Mouse (Mus musculus): Measurements from ENCODE around the gene Patl1.
A peak's percentile ranks its signal among the peaks of the same experiment; 100 is the strongest.
"Not testable (repeated sequence)": the region's sequence is repeated elsewhere in the genome, so short reads cannot be mapped to it uniquely, and the experiment has no call there.

The Patl1 gene

GRCm38 (mm10) chr19:11912037-11912532 lies at the start of gene Patl1:
Patl1 (plus strand) TSS chr19:11912399.
- peak; percentile 98 for DNase-seq

- DNase-seq, result no peak
Measured at GRCm38 (mm10) chr19:11867837-11868236, 44.4 kb upstream of the Patl1 start.

- no peak for DNase-seq
Measured at GRCm38 (mm10) chr19:11875006-11875405, 37.2 kb upstream of the Patl1 start, which contains the start of gene Olfr1419. Olfr1419 (minus strand) TSS chr19:11875106.

- not testable (repeated sequence) for DNase-seq
Measured at GRCm38 (mm10) chr19:11878404-11878803, 33.8 kb upstream of the Patl1 start.

GRCm38 (mm10) chr19:11886265-11886664 lies 25.9 kb upstream of the Patl1 start, which contains the start of gene Olfr1420:
Olfr1420 (plus strand) TSS chr19:11886565.
- DNase-seq, result no peak

- DNase-seq, result no peak
Measured at GRCm38 (mm10) chr19:11911021-11911420, 1.2 kb upstream of the Patl1 start.

- DNase-seq, result peak in 1 of 2 experiments; percentile 30
Measured at GRCm38 (mm10) chr19:11911603-11912002, 596 bp upstream of the Patl1 start.

- peak in 1 of 2 experiments; percentile 50 for DNase-seq
Measured at GRCm38 (mm10) chr19:11912533-11913121, 428 bp downstream of the Patl1 start.

GRCm38 (mm10) chr19:11915804-11916203 lies 3.6 kb downstream of the Patl1 start:
- DNase-seq, result no peak

- DNase-seq, result no peak
Measured at GRCm38 (mm10) chr19:11922068-11922467, 9.9 kb downstream of the Patl1 start.

GRCm38 (mm10) chr19:11922515-11922914 lies 10.3 kb downstream of the Patl1 start:
- not testable (repeated sequence) for DNase-seq

- no peak for DNase-seq
Measured at GRCm38 (mm10) chr19:11926380-11926779, 14.2 kb downstream of the Patl1 start.

GRCm38 (mm10) chr19:11928025-11928748 lies 16.0 kb downstream of the Patl1 start:
- no peak for DNase-seq

GRCm38 (mm10) chr19:11946460-11946859 lies 34.3 kb downstream of the Patl1 start:
- not testable (repeated sequence) for DNase-seq

- no peak for DNase-seq
Measured at GRCm38 (mm10) chr19:11949878-11950277, 37.7 kb downstream of the Patl1 start.

GRCm38 (mm10) chr19:11950747-11951146 lies 38.5 kb downstream of the Patl1 start:
- DNase-seq, result no peak

- no peak for DNase-seq
Measured at GRCm38 (mm10) chr19:11954206-11954605, 42.0 kb downstream of the Patl1 start.

GRCm38 (mm10) chr19:11956636-11957035 lies 44.4 kb downstream of the Patl1 start:
- DNase-seq, result no peak

- no peak for DNase-seq
Measured at GRCm38 (mm10) chr19:11957396-11957795, 45.2 kb downstream of the Patl1 start.

GRCm38 (mm10) chr19:11957846-11958245 lies 45.6 kb downstream of the Patl1 start:
- DNase-seq, result no peak

- DNase-seq, result no peak
Measured at GRCm38 (mm10) chr19:11964266-11964665, 52.1 kb downstream of the Patl1 start.

- peak; percentile 99 for DNase-seq
Measured at GRCm38 (mm10) chr19:11965023-11965942, 53.1 kb downstream of the Patl1 start, which contains the start of gene Osbp. Osbp (plus strand) TSS chr19:11965941.

- DNase-seq, result peak; percentile 55 to 62
Measured at GRCm38 (mm10) chr19:11966201-11966636, 54.0 kb downstream of the Patl1 start.
